Mouse (Mus musculus): ENCODE results near the gene Mfap5.

GRCm38 (mm10) chr6:122495082-122495881 is 10.4 kb upstream of the Mfap5 start:
- no peak for TF ChIP-seq CTCF (IDR thresholded peaks at IDR 0.05)
- 0 out of 2 replicates have a peak, but pooled peaks have one; percentile 28 for TF ChIP-seq EP300 (IDR thresholded peaks at IDR 0.05)
